Mouse (Mus musculus) forebrain, embryonic 15.5 days (tissue): ENCODE measurements around the gene Rbm39. TPM values are rescaled to one million over a fixed set of nuclear protein-coding genes. Genes with fewer than 3 reads are reported as not detected.
A peak's percentile ranks its signal among the peaks of the same experiment; 100 is the strongest.
"Not testable (repeated sequence)": the region's sequence is repeated elsewhere in the genome, so short reads cannot be mapped to it uniquely, and the experiment has no call there.

ENCODE experiments used
- ATAC-seq: fragments of 200-750 bp; cut with Nextera tagmentation; replicated peaks from 2 replicates; pipeline ENCODE4 v1.8.0; 2017; ENCODE audit warnings: mild to moderate bottlenecking, moderate TSS enrichment, moderate library complexity
- H3K27ac ChIP-seq: fragments of 300-500 bp; sonication (generic); replicated peaks from 2 replicates; pipeline ENCODE4 v1.5.1; 2015; ENCODE audit warnings: mild to moderate bottlenecking, inconsistent platforms
- H3K27me3 ChIP-seq: fragments of 300-500 bp; sonication (generic); 2 replicates; pipeline ENCODE4 v1.6.1; 2015; ENCODE audit warnings: inconsistent platforms
- H3K36me3 ChIP-seq: fragments of 300-500 bp; sonication (generic); 2 replicates; pipeline ENCODE4 v1.6.1; 2015; ENCODE audit warnings: mild to moderate bottlenecking, inconsistent platforms
- H3K4me1 ChIP-seq: fragments of 300-500 bp; sonication (generic); 2 replicates; pipeline ENCODE4 v1.6.1; 2015; ENCODE audit warnings: inconsistent platforms
- H3K4me2 ChIP-seq: fragments of 300-500 bp; sonication (generic); replicated peaks from 2 replicates; pipeline ENCODE4 v1.6.1; 2015; ENCODE audit warnings: mild to moderate bottlenecking, inconsistent platforms
- H3K4me3 ChIP-seq: fragments of 300-500 bp; sonication (generic); 2 replicates; pipeline ENCODE4 v1.5.1; 2015; ENCODE audit warnings: mild to moderate bottlenecking, inconsistent platforms
- H3K9ac ChIP-seq: fragments of 300-500 bp; sonication (generic); replicated peaks from 2 replicates; pipeline ENCODE4 v1.6.1; 2015; ENCODE audit warnings: mild to moderate bottlenecking, inconsistent platforms
- H3K9me3 ChIP-seq: fragments of 300-500 bp; sonication (generic); 2 replicates; pipeline ENCODE4 v1.6.1; 2016; ENCODE audit warnings: inconsistent platforms
- WGBS: fragments of 180-500 bp; shearing (Covaris S2); methylation state at CpG from one replicate; pipeline ENCODE4 v1.1.7; 2015; ENCODE audit warnings: mixed read lengths; 5-methylcytosine and 5-hydroxymethylcytosine counted together
- polyA plus RNA-seq: library from polyadenylated mRNA; unstranded; fragments of >200 nt; fragmentation: Nextera tagmentation; extraction: Ambion mirVana; gene quantifications from 2 replicates; pipeline ENCODE4 v1.2.1, GENCODE M21; 2015

Gene Rbm39
- polyA plus RNA-seq, 1 experiment from 2014 or later, result 585 TPM

DNA sequence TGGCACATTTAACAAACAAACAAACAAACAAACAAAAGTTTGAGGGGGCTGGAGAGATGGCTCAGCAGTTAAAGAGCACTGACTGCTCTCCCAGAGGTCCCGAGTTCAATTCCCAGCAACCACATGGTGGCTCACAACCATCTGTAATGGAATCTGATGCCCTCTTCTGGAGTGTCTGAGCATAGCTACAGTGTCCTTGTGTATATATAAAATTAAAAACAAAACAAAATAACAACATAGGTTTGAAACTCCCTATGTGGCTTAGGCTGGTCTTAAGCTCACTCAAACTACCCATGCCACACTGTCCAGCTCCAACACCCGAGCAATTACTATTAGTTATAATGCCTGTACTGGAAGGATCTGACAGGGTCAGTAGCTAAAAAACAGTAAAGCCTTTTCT is 37.2 kb downstream of the Rbm39 start:
- peaks cover 21% of the 10 kb centered on the region for H3K4me1 ChIP-seq
- peaks cover 18% of the 10 kb centered on the region for H3K36me3 ChIP-seq
- H3K4me3 ChIP-seq, result peak overlapping the region; percentile 86
- H3K27me3 ChIP-seq, result no peaks in the 10 kb centered on the region
- peak overlapping the region; percentile 79; the same call in 1 of the 2 replicates for H3K9ac ChIP-seq
- ATAC-seq, result no peak
- H3K4me2 ChIP-seq, result peak overlapping the region; percentile 71
- H3K9me3 ChIP-seq, result no peaks in the 10 kb centered on the region
- 89% methylated on average over 2 of the region's 2 CpGs for WGBS
- H3K27ac ChIP-seq, result peak overlapping the region; percentile 94; the same call in 1 of the 2 replicates

DNA sequence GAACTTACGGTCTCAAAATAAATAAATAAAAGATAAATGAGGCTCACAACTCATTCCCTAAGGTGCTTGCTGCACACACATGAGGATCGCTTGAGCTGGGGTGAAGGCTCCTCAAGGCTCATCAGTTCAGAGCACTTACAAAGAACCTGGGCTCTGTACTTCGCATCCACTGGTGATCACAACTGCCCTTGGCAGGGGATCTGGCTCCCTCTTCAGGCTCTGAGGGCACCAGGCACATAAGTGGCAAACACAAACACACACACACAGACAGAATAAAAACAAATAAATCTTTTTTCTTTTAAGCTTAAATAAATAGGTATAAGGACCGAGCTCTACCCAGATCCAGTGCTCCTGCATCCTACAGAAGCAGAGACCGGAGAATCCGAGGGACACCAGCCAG is 44.3 kb downstream of the Rbm39 start:
- ATAC-seq, result no peak
- Histone ChIP-seq H3K27ac (no peak overlapping the region), H3K4me3 (no peak overlapping the region), H3K27me3 (no peaks in the 10 kb centered on the region), H3K4me2 (no peak overlapping the region), H3K4me1 (no peaks in the 10 kb centered on the region), H3K36me3 (peaks cover 6% of the 10 kb centered on the region; the same call in 1 of the 2 replicates), H3K9ac (no peak overlapping the region), H3K9me3 (no peaks in the 10 kb centered on the region)
- 90% methylated on average over 6 of the region's 6 CpGs for WGBS

DNA sequence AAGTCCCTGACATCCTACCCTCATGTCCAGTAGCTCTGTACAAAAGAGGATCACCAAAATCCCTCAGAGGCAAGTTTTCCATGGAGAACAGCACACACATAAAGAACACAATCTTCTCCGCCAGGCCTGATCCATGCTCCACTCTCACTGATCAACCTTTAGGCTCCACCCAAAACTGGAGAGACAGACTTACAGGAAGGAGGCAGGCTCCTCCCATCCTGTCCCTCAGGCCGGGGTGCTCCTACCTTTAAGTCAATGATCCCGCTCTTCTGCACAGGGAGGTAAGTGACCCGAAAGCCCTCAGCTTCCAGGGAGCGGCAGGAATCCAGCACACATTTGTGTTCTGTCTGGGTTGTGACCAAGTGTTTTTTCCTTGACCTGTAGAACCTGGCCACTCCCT is 45.9 kb downstream of the Rbm39 start:
- Histone ChIP-seq H3K4me3 (no peak overlapping the region), H3K4me2 (no peak overlapping the region), H3K36me3 (peaks cover 6% of the 10 kb centered on the region; the same call in 1 of the 2 replicates), H3K9ac (no peak overlapping the region), H3K9me3 (no peaks in the 10 kb centered on the region), H3K27ac (no peak overlapping the region), H3K4me1 (no peaks in the 10 kb centered on the region), H3K27me3 (no peaks in the 10 kb centered on the region)
- ATAC-seq, result no peak
- WGBS, result 87% methylated on average over 5 of the region's 5 CpGs

DNA sequence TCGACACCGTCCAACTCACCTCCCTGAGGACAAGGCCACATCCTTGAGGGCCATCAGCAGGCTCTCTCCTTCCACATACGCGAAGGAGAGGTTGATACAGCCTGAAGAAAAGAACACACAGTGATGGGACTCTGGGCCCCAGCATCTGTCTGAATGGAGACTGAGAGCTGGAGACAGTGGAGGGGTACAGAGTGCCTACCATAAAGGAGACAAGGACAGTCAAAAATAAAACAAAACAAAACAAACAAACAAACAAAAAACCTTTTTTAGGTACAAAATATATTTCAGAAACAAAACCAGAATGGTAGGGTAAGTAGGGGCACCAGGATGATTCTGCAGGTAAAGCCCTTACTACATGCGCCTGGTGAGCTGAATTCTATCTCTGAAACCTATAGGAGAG is 53.0 kb downstream of the Rbm39 start, which contains the start of gene Gm28036:
TSS of gene Gm28036 (minus strand) at position 101 of the 400 bp plus-strand sequence.
- ATAC-seq, result no peak
- Histone ChIP-seq H3K9ac (no peak within 1 kb of the TSS), H3K27ac (no peak within 1 kb of the TSS), H3K9me3 (no peaks in the 10 kb centered on the region), H3K36me3 (peaks cover 15% of the 10 kb centered on the region), H3K4me3 (no peak within 1 kb of the TSS), H3K4me2 (no peak within 1 kb of the TSS), H3K27me3 (no peaks in the 10 kb centered on the region), H3K4me1 (no peaks in the 10 kb centered on the region)
- 98% methylated on average over 5 of the region's 5 CpGs for WGBS

DNA sequence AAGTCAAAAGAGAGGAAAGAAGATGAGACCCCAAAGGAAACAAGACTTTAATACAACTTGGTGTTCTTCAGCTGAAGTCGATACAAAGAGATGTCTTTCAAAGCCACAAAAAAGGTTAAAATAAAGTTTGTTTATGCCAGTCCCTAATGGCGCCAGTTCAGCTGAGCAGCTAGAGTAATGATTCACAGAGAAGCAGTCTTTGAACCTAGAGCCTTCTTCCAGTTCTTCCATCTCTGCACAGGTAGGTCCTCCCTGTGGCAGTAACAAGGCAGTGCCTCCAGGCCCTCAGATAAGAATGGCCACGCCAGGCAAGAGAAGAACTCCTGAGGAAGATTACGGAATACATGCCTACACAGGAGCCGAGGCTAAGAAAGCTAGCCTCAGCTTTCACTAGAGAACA is 56.3 kb downstream of the Rbm39 start:
- 90% methylated on average over 5 of the region's 5 CpGs for WGBS

DNA sequence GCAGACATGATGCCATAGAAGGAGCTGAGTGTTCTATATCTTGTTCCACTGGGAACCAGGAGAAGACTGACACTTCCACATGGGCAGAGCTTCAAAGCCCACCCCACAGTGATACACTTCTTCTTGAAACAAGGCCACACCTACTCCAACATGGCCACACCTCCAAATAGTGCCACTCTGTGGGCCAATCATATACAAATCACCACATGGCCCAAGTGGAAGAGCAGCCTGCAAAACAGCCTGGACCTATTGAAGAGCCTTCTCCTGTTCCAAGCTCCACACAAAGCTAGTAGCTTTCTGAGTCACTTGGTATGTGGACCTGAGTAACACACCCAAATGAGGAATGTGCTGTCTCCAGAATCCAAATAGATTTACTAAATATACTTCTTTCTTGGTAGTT is 60.5 kb downstream of the Rbm39 start:
- no peaks in the 10 kb centered on the region for H3K4me1 ChIP-seq
- no peak overlapping the region for H3K4me3 ChIP-seq
- H3K27me3 ChIP-seq, result no peaks in the 10 kb centered on the region
- 0 out of 2 replicates have a peak, but pooled peaks cover 4% of the 10 kb centered on the region for H3K36me3 ChIP-seq
- no peak overlapping the region for H3K4me2 ChIP-seq
- H3K27ac ChIP-seq, result no peak overlapping the region
- no peaks in the 10 kb centered on the region for H3K9me3 ChIP-seq
- no peak for ATAC-seq
- H3K9ac ChIP-seq, result no peak overlapping the region

More for the DNA sequence above, 56.3 kb downstream of the Rbm39 start:
- no peaks in the 10 kb centered on the region for H3K9me3 ChIP-seq
- no peaks in the 10 kb centered on the region for H3K4me1 ChIP-seq
- H3K27ac ChIP-seq, result no peak overlapping the region
- no peak overlapping the region for H3K4me3 ChIP-seq
- no peaks in the 10 kb centered on the region for H3K27me3 ChIP-seq
- no peak for ATAC-seq
- peaks cover 9% of the 10 kb centered on the region; the same call in 1 of the 2 replicates for H3K36me3 ChIP-seq
- H3K9ac ChIP-seq, result no peak overlapping the region
- no peak overlapping the region for H3K4me2 ChIP-seq

DNA sequence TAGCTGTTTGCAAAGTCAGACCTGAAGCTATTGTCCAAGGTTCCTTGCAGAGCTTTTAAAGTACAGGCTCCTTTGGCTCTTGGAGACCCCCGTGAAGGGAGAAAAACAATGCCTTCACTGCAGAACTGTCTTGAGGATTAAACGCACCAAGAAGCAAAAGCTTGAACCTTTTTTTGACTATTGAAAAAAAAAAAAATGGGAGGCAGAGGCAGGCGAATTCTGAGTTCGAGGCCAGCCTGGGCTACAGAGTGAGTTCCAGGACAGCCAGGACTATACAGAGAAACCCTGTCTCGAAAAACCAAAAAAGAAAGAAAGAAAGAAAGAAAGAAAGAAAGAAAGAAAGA is 68.0 kb downstream of the Rbm39 start:
- not testable (repeated sequence) for H3K36me3 ChIP-seq, H3K9me3 ChIP-seq, ATAC-seq, H3K27me3 ChIP-seq
- H3K4me2 ChIP-seq, result peak overlapping the region; percentile 53
- H3K27ac ChIP-seq, result peak overlapping the region; percentile 94
- H3K4me3 ChIP-seq, result peak overlapping the region; percentile 98
- H3K9ac ChIP-seq, result peak overlapping the region; percentile 97
- WGBS, result 24% methylated on average over 5 of the region's 5 CpGs
- H3K4me1 ChIP-seq, result peaks cover 20% of the 10 kb centered on the region

DNA sequence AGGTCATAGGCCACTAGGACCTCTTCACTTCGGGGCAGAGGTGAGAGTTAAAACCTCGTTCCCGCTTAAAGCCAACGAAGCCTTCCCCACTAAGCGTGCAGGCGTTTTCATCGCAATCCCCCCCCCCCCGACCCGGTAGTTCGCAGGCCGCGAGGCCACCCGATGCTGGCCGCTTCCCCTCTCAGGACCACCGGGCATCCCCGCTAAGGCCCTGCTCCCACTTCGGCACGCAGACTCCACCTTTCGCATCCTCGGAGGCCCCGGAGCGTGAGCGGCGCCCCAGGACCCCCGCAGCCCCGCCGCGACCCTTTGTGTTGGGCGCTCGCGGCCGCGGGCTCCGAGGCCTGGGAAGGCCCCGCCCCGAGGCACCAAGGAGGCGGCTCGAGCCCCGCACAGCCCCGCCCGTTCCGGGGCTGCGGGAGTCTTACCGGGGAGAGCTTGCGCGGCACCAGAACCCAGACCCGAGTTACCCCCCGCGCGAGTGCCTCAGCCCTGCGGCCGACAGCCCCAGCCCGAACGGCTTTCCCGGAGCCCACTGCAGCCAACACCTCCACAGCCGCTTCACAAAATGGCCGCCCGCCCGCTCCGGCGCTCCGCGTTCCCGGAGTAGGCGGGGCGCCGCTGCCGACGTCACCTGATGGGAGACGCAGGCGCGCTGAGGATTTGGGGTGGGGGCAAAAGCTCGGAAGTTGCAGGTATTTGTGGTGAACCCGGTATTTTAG is 68.5 kb downstream of the Rbm39 start, which contains the start of the genes Cpne1 and Rbm12:
TSS of gene Cpne1 (minus strand) at position 608 of the 722 bp plus-strand sequence.
TSS of gene Rbm12 (minus strand) at position 621 of the 722 bp plus-strand sequence.
- peak within 1 kb of the TSS; percentile 94 for H3K27ac ChIP-seq
- H3K36me3 ChIP-seq, result no peaks in the 10 kb centered on the region
- peaks cover 24% of the 10 kb centered on the region for H3K4me1 ChIP-seq
- peak within 1 kb of the TSS; percentile 98 for H3K4me3 ChIP-seq
- WGBS, result under 1% methylated on average over 74 of the region's 74 CpGs
- ATAC-seq, result peak; percentile 96
- no peaks in the 10 kb centered on the region for H3K27me3 ChIP-seq
- H3K9ac ChIP-seq, result peak within 1 kb of the TSS; percentile 97
- H3K9me3 ChIP-seq, result no peaks in the 10 kb centered on the region
- peak within 1 kb of the TSS; percentile 53 for H3K4me2 ChIP-seq

DNA sequence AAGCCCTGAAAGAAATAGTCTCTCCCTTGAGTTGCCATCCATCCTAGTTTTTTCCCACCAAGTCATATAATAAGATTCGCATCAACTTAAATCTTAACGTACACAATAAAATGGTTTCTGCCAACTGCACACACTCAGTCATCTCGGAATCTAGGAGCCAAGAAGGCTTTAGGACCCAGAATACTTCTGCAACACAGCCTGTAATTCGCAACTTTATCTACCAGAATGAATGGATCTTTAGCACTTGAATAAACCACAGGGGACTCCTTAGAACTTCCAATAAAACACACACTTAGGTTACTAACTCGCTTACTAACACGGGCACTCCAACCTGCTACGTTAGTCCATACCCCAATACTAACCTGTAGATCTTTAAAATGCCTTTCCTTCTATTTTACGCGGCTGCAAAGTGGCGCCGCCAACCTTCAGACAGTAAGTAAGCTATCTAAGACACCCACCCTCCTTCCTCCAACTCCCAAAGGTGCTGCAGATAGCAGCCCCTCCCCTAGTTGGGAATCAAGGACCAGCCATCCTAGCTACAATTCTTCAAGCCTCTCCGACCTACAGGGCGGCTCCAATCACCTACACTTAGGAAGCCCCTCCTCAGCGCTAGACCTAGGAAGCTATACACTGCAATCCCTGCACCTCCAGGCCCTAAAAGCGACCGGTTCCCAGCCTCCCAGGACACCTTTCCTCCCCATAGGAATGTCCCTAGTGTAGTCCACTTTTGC is 69.2 kb downstream of the Rbm39 start:
- Histone ChIP-seq H3K4me2 (peak overlapping the region; percentile 53), H3K27me3 (no peaks in the 10 kb centered on the region), H3K36me3 (no peaks in the 10 kb centered on the region), H3K4me3 (peak overlapping the region; percentile 98), H3K9ac (peak overlapping the region; percentile 97), H3K4me1 (peaks cover 25% of the 10 kb centered on the region), H3K27ac (peak overlapping the region; percentile 94), H3K9me3 (no peaks in the 10 kb centered on the region)
- WGBS, result under 1% methylated on average over 16 of the region's 16 CpGs
- ATAC-seq, result peak; percentile 70

Other genes starting within 250 kb of the Rbm39 start
- gene Uqcc1, start 249.9 kb downstream of the Rbm39 start, polyA plus RNA-seq, result 63.5 and 79.0 TPM in 2 replicates
- gene Gm15557, start 239.5 kb downstream of the Rbm39 start, polyA plus RNA-seq, result not detected in 2 replicates
- gene Gdf5, start 234.9 kb downstream of the Rbm39 start, polyA plus RNA-seq, result 2.4 and 4.3 TPM in 2 replicates
- gene Cep250, start 223.8 kb downstream of the Rbm39 start, polyA plus RNA-seq, result 18.9 and 19.2 TPM in 2 replicates
- 1.8 TPM in 2 replicates for gene 6430550D23Rik, start 172.3 kb downstream of the Rbm39 start, polyA plus RNA-seq
- gene Ergic3, start 172.2 kb downstream of the Rbm39 start, polyA plus RNA-seq, result 341 and 364 TPM in 2 replicates
- not detected in 2 replicates for gene Fer1l4, start 127.3 kb downstream of the Rbm39 start, polyA plus RNA-seq
- 6.1 and 6.4 TPM in 2 replicates for gene Spag4, start 115.1 kb downstream of the Rbm39 start, polyA plus RNA-seq
- gene Cpne1, start 68.3 kb downstream of the Rbm39 start, polyA plus RNA-seq, result 31.9 and 34.5 TPM in 2 replicates
- gene Rbm12, start 68.3 kb downstream of the Rbm39 start, polyA plus RNA-seq, result 31.1 and 32.4 TPM in 2 replicates
- 24.1 and 24.2 TPM in 2 replicates for gene Gm28036, start 53.1 kb downstream of the Rbm39 start, polyA plus RNA-seq
- 363 and 422 TPM in 2 replicates for gene Romo1, start 36.2 kb downstream of the Rbm39 start, polyA plus RNA-seq
- gene Nfs1, start 36.1 kb downstream of the Rbm39 start, polyA plus RNA-seq, result 40.7 TPM in 2 replicates
- 153 and 157 TPM in 2 replicates for gene Phf20, start 16.2 kb upstream of the Rbm39 start, polyA plus RNA-seq
- 6.6 and 6.8 TPM in 2 replicates for gene Cnbd2, start 132.1 kb upstream of the Rbm39 start, polyA plus RNA-seq
- 93.0 and 99.8 TPM in 2 replicates for gene Scand1, start 132.5 kb upstream of the Rbm39 start, polyA plus RNA-seq
- gene Epb41l1, start 240.7 kb upstream of the Rbm39 start, polyA plus RNA-seq, result 11.2 and 11.4 TPM in 2 replicates